Mouse (Mus musculus) forebrain, embryonic 11.5 days (tissue): ENCODE data around the gene Gm21671. TPM values are rescaled to one million over a fixed set of nuclear protein-coding genes. Genes with fewer than 3 reads are reported as not detected.
"Not testable (repeated sequence)": the region's sequence is repeated elsewhere in the genome, so short reads cannot be mapped to it uniquely, and the experiment has no call there.

Experiments
- ATAC-seq: fragments of 200-750 bp; cut with Nextera tagmentation; replicated peaks from 2 replicates; pipeline ENCODE4 v1.8.0; 2017; ENCODE audit warnings: moderate TSS enrichment; ENCODE audit not compliant: low FRiP score
- DNase-seq: peaks from one replicate; pipeline ENCODE4 v3.0.0-alpha.2; 2017; ENCODE audit warnings: low spot score
- H3K27ac ChIP-seq: fragments of 300-500 bp; sonication (generic); 2 replicates; pipeline ENCODE4 v1.5.1; 2014; ENCODE audit warnings: low read depth, low read length
- H3K27me3 ChIP-seq: fragments of 300-500 bp; sonication (generic); 2 replicates; pipeline ENCODE4 v1.6.1; 2014; ENCODE audit warnings: mild to moderate bottlenecking, low read length, mixed read lengths; ENCODE audit not compliant: control insufficient read depth, insufficient read depth
- H3K36me3 ChIP-seq: fragments of 300-500 bp; sonication (generic); 2 replicates; pipeline ENCODE4 v1.6.1; 2014; ENCODE audit warnings: mild to moderate bottlenecking, low read length, moderate library complexity, mixed read lengths; ENCODE audit not compliant: control insufficient read depth, insufficient read depth
- H3K4me1 ChIP-seq: fragments of 300-500 bp; sonication (generic); replicated peaks from 2 replicates; pipeline ENCODE4 v1.6.1; 2014; ENCODE audit warnings: low read length, mixed read lengths; ENCODE audit not compliant: control insufficient read depth, insufficient read depth
- H3K4me2 ChIP-seq: fragments of 300-500 bp; sonication (generic); 2 replicates; pipeline ENCODE4 v1.6.1; 2014; ENCODE audit warnings: low read depth, mild to moderate bottlenecking, low read length, moderate library complexity, mixed read lengths; ENCODE audit not compliant: severe bottlenecking
- H3K4me3 ChIP-seq: fragments of 300-500 bp; sonication (generic); 2 replicates; pipeline ENCODE4 v1.5.1; 2014; ENCODE audit warnings: low read depth, low read length
- H3K9ac ChIP-seq: fragments of 300-500 bp; sonication (generic); 2 replicates; pipeline ENCODE4 v1.6.1; 2014; ENCODE audit warnings: low read length
- H3K9me3 ChIP-seq: fragments of 300-500 bp; sonication (generic); 2 replicates; pipeline ENCODE4 v1.6.1; 2016; ENCODE audit warnings: low read length, mixed read lengths; ENCODE audit not compliant: control insufficient read depth
- WGBS: fragments of 180-500 bp; shearing (Covaris S2); extraction: QIAGEN DNeasy Blood & Tissue Kit; methylation state at CpG from one replicate; pipeline ENCODE4 v1.1.7; 2014; 5-methylcytosine and 5-hydroxymethylcytosine counted together
- polyA plus RNA-seq: library from polyadenylated mRNA; unstranded; fragments of >200 nt; fragmentation: Nextera tagmentation; extraction: Ambion mirVana; gene quantifications from 2 replicates; pipeline ENCODE4 v1.2.1, GENCODE M21; 2014

Gene Gm21671
- 0.13 TPM in 1 of 2 replicates, not detected in the other for polyA plus RNA-seq

- WGBS, result 74% methylated on average over 2 of the region's 2 CpGs
- H3K9ac ChIP-seq, H3K27me3 ChIP-seq, DNase-seq, H3K4me2 ChIP-seq, H3K9me3 ChIP-seq, H3K4me3 ChIP-seq, H3K27ac ChIP-seq, ATAC-seq, H3K36me3 ChIP-seq, H3K4me1 ChIP-seq: not testable (repeated sequence)
Observed at GRCm38 (mm10) chr5:25954317-25954716, at the start of gene Gm21671. Gene Gm21671 (minus strand): TSS chr5:25954417.

- H3K4me3 ChIP-seq, ATAC-seq, H3K27me3 ChIP-seq, H3K4me1 ChIP-seq, H3K9ac ChIP-seq, H3K36me3 ChIP-seq, DNase-seq, H3K27ac ChIP-seq, H3K4me2 ChIP-seq, H3K9me3 ChIP-seq: not testable (repeated sequence)
- no CpG with 5 or more reads among the region's 3 CpGs for WGBS
Observed at GRCm38 (mm10) chr5:25988550-25988949, 34.3 kb upstream of the Gm21671 start, which contains the start of gene Gm21698. Gene Gm21698 (minus strand): TSS chr5:25988650.

- WGBS, result no CpG with 5 or more reads among the region's 2 CpGs
- H3K36me3 ChIP-seq, result not testable (repeated sequence)
Observed at GRCm38 (mm10) chr5:25972563-25972962, 18.3 kb upstream of the Gm21671 start, which contains the start of gene Gm21680. Gene Gm21680 (minus strand): TSS chr5:25972663.

GRCm38 (mm10) chr5:25957050-25957449, 2.8 kb upstream of the Gm21671 start:
- WGBS, result 64% methylated on average over 16 of the region's 17 CpGs
- not testable (repeated sequence) for H3K4me2 ChIP-seq, H3K4me3 ChIP-seq, H3K4me1 ChIP-seq, H3K36me3 ChIP-seq, H3K27ac ChIP-seq, H3K27me3 ChIP-seq, H3K9ac ChIP-seq, H3K9me3 ChIP-seq, DNase-seq, ATAC-seq

More at GRCm38 (mm10) chr5:25972563-25972962, 18.3 kb upstream of the Gm21671 start, which contains the start of gene Gm21680:
- not testable (repeated sequence) for DNase-seq, H3K27ac ChIP-seq, H3K9me3 ChIP-seq, H3K4me1 ChIP-seq, H3K4me2 ChIP-seq, ATAC-seq, H3K27me3 ChIP-seq, H3K4me3 ChIP-seq, H3K9ac ChIP-seq

- not testable (repeated sequence) for H3K9me3 ChIP-seq, H3K27me3 ChIP-seq, H3K9ac ChIP-seq, H3K4me1 ChIP-seq, H3K4me3 ChIP-seq, H3K36me3 ChIP-seq, H3K27ac ChIP-seq
- 38% methylated on average over 32 of the region's 32 CpGs for WGBS
- ATAC-seq (peak; percentile 78), DNase-seq (peak; percentile 65)
- peak overlapping the region; percentile 35 for H3K4me2 ChIP-seq
Observed at GRCm38 (mm10) chr5:25956611-25957010, 2.4 kb upstream of the Gm21671 start.

- ATAC-seq, DNase-seq, H3K36me3 ChIP-seq, H3K4me1 ChIP-seq, H3K27ac ChIP-seq, H3K4me3 ChIP-seq, H3K27me3 ChIP-seq, H3K9ac ChIP-seq, H3K4me2 ChIP-seq, H3K9me3 ChIP-seq: not testable (repeated sequence)
- WGBS, result 81% methylated on average over 2 of the region's 2 CpGs
Observed at GRCm38 (mm10) chr5:25945391-25945790, 8.8 kb downstream of the Gm21671 start.

GRCm38 (mm10) chr5:25942281-25942680, 11.9 kb downstream of the Gm21671 start, which contains the start of gene Gm21663:
Gene Gm21663 (minus strand): TSS chr5:25942381.
- not testable (repeated sequence) for H3K27me3 ChIP-seq, H3K9me3 ChIP-seq, H3K9ac ChIP-seq, H3K4me3 ChIP-seq, H3K4me2 ChIP-seq, ATAC-seq, H3K4me1 ChIP-seq, H3K36me3 ChIP-seq, DNase-seq, H3K27ac ChIP-seq
- WGBS, result 67% methylated on average over 2 of the region's 2 CpGs

Other genes starting within 250 kb of the Gm21671 start
- 14.9 and 19.8 TPM in 2 replicates for gene Xrcc2, start 248.6 kb downstream of the Gm21671 start, polyA plus RNA-seq
- gene Actr3b, start 194.4 kb downstream of the Gm21671 start, polyA plus RNA-seq, result 16.1 and 17.4 TPM in 2 replicates
- gene Gm21663, start 12.0 kb downstream of the Gm21671 start, polyA plus RNA-seq, result not detected in 2 replicates
- not detected in 2 replicates for gene Gm21680, start 18.2 kb upstream of the Gm21671 start, polyA plus RNA-seq
- 0.25 TPM in 1 of 2 replicates, not detected in the other for gene Gm21698, start 34.2 kb upstream of the Gm21671 start, polyA plus RNA-seq
- 0.24 TPM in 1 of 2 replicates, not detected in the other for gene Gm1979, start 50.4 kb upstream of the Gm21671 start, polyA plus RNA-seq
- gene Gm5862, start 68.5 kb upstream of the Gm21671 start, polyA plus RNA-seq, result not detected in 2 replicates
- 0.12 and 0.17 TPM in 2 replicates for gene Speer4a, start 85.1 kb upstream of the Gm21671 start, polyA plus RNA-seq
- gene Gm7347, start 104.2 kb upstream of the Gm21671 start, polyA plus RNA-seq, result not detected in 2 replicates
- gene Gm10471, start 134.9 kb upstream of the Gm21671 start, polyA plus RNA-seq, result not detected in 2 replicates
- 0.16 TPM in 1 of 2 replicates, not detected in the other for gene 5031410I06Rik, start 150.9 kb upstream of the Gm21671 start, polyA plus RNA-seq
- not detected in 2 replicates for gene Gm10220, start 167.0 kb upstream of the Gm21671 start, polyA plus RNA-seq